Mouse (Mus musculus) limb, embryonic 10.5 days (tissue): ENCODE measurements around the gene Tas2r106. TPM values are rescaled to one million over a fixed set of nuclear protein-coding genes. Genes with fewer than 3 reads are reported as not detected.

Experiments
- DNase-seq: peaks from one replicate; pipeline ENCODE4 v3.0.0-alpha.2; 2017; ENCODE audit warnings: low spot score
- H3K27ac ChIP-seq: fragments of 300-500 bp; sonication (generic); 2 replicates; pipeline ENCODE4 v1.5.1; 2016; ENCODE audit warnings: mild to moderate bottlenecking
- H3K27me3 ChIP-seq: fragments of 300-500 bp; sonication (generic); 2 replicates; pipeline ENCODE4 v1.6.1; 2016; ENCODE audit warnings: low read depth, mild to moderate bottlenecking; ENCODE audit not compliant: poor library complexity, severe bottlenecking
- H3K36me3 ChIP-seq: fragments of 300-500 bp; sonication (generic); 2 replicates; pipeline ENCODE4 v1.6.1; 2016; ENCODE audit warnings: mild to moderate bottlenecking, moderate library complexity
- H3K4me1 ChIP-seq: fragments of 300-500 bp; sonication (generic); 2 replicates; pipeline ENCODE4 v1.6.1; 2016
- H3K4me3 ChIP-seq: fragments of 300-500 bp; sonication (generic); 2 replicates; pipeline ENCODE4 v1.5.1; 2016; ENCODE audit warnings: mild to moderate bottlenecking, moderate library complexity
- H3K9me3 ChIP-seq: fragments of 300-500 bp; sonication (generic); replicated peaks from 2 replicates; pipeline ENCODE4 v1.6.1; 2016; ENCODE audit warnings: mild to moderate bottlenecking
- WGBS: fragments of 180-500 bp; shearing (Covaris S2); methylation state at CpG from one replicate; pipeline ENCODE4 v1.1.7; 2016; 5-methylcytosine and 5-hydroxymethylcytosine counted together
- polyA plus RNA-seq: library from polyadenylated mRNA; unstranded; fragments of >200 nt; fragmentation: Nextera tagmentation; extraction: Ambion mirVana; gene quantifications from 2 replicates; pipeline ENCODE4 v1.2.1, GENCODE M21; 2016

The Tas2r106 gene
- polyA plus RNA-seq: not detected in 2 replicates

DNA sequence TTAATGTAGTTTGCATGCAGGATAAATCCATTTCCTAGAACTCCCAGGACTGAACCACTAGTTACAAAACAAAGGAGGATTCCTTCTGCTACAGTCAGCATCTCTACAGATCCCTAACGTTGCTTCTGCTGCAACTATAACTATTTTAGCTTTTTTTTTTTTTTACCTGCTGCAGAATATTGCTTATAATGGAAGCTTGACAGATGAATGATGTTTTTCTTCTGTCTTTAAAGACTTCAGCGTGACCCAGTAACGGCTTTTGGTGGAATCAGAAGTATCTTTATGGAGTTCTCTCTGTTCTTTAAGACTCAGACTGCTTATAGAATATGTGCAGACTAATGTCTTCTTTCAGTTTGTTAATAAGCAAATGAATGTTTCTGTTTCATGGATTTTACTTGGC lies at the start of gene Tas2r106:
TSS of gene Tas2r106 (minus strand) at position 101 of the 400 bp plus-strand sequence.
- H3K4me1 ChIP-seq: no peaks in the 10 kb centered on the region
- DNase-seq: no peak
- H3K27me3 ChIP-seq: no peaks in the 10 kb centered on the region
- no peak within 1 kb of the TSS for H3K4me3 ChIP-seq
- no peak within 1 kb of the TSS for H3K27ac ChIP-seq
- H3K36me3 ChIP-seq: no peaks in the 10 kb centered on the region
- 86% methylated on average over 3 of the region's 3 CpGs for WGBS
- 0 out of 2 replicates have a peak, but pooled peaks cover 2% of the 10 kb centered on the region for H3K9me3 ChIP-seq

DNA sequence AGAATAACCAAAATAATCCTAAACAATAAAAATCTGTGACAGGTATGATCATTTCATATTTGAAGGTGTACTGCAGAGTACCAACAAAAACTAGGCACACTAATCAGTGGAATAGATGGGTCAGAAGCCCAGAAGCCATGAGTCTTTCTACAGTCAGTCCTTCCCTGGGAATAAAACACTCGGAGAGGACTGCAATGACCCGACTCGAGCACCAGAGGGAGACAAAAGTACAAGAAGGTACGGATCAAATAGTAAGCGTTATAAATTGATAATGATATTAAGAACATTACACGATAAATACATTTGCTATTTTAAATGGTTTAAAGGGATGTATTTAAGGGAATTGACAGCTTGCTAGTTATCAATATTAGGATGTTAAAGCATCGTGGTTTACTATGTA lies 34.1 kb upstream of the Tas2r106 start:
- H3K9me3 ChIP-seq: peaks cover 6% of the 10 kb centered on the region; the same call in 1 of the 2 replicates
- H3K4me3 ChIP-seq: no peak overlapping the region
- no peak for DNase-seq
- H3K36me3 ChIP-seq: no peaks in the 10 kb centered on the region
- 48% methylated on average over 7 of the region's 7 CpGs for WGBS
- no peaks in the 10 kb centered on the region for H3K4me1 ChIP-seq
- H3K27ac ChIP-seq: no peak overlapping the region
- no peaks in the 10 kb centered on the region for H3K27me3 ChIP-seq

DNA sequence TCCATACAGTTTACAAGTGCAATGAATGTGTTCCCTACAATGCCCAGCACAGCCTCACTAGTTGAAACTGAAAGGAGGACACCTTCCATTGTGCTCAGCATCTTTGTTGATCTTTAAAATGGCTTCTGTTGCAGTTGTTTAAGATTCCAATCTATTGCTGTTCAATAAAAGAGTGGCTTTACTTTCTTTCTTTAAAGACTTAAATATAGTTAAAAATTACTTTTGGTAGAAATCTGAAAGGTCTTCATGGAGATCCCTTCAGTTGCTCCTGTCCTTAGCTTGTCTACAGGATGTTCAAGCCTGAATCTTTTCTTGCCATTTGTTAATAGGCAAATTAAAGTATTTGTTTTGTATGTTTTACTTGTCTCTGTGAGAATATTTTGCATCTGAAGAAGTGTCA lies 11.3 kb upstream of the Tas2r106 start, which contains the start of gene Tas2r114:
TSS of gene Tas2r114 (minus strand) at position 101 of the 400 bp plus-strand sequence.
- no peak within 1 kb of the TSS for H3K27ac ChIP-seq
- H3K4me1 ChIP-seq: no peaks in the 10 kb centered on the region
- no peaks in the 10 kb centered on the region for H3K27me3 ChIP-seq
- no peak within 1 kb of the TSS for H3K4me3 ChIP-seq
- H3K9me3 ChIP-seq: no peaks in the 10 kb centered on the region; the same call in 1 of the 2 replicates
- DNase-seq: no peak
- no peaks in the 10 kb centered on the region for H3K36me3 ChIP-seq

DNA sequence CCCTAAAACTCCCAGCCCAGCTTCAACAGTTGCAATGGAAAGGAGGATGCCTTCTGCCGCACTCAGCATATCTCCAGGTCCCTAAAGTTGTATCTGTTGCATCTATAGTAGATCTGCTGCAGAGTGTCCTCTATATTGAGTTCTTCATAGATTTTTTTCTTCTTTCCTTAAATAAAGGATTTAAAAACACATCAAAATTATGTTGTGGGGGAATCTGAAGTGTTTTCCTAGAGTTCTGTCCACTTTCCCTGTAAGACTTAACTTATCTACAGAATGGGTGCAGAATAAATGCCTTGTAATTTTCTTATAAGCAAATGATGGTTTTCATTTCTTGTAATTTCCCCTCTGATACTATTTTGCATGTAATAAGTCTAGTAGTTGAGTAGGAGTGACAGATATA lies 8.7 kb upstream of the Tas2r106 start, which contains the start of gene Tas2r105:
TSS of gene Tas2r105 (minus strand) at position 101 of the 400 bp plus-strand sequence.
- H3K4me3 ChIP-seq: no peak within 1 kb of the TSS
- no peaks in the 10 kb centered on the region for H3K4me1 ChIP-seq
- no peaks in the 10 kb centered on the region for H3K36me3 ChIP-seq
- no peak for DNase-seq
- no peak within 1 kb of the TSS for H3K27ac ChIP-seq
- 84% methylated on average over 1 of the region's 1 CpGs for WGBS
- no peaks in the 10 kb centered on the region; the same call in 1 of the 2 replicates for H3K9me3 ChIP-seq
- H3K27me3 ChIP-seq: no peaks in the 10 kb centered on the region

DNA sequence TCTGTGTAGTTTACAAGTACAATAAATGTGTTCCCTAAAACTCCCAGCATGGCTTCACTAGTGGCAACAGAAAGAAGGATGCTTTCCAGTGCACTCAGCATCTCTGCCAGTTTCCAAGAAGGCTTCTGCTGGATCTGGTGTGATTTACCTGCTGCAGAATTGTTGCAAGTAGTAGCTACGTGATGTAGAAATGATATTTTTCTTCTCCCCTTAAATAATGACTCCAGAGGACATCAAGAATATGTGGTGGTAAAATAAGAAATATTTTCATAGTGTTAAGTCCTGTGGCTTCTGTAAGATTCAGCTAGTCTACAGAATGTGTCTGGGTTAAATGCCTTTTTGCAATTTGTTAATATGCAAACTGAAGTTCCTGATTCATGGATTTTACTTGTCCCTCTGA lies 7.0 kb upstream of the Tas2r106 start, which contains the start of gene Tas2r104:
TSS of gene Tas2r104 (minus strand) at position 101 of the 400 bp plus-strand sequence.
- Histone ChIP-seq H3K27ac (no peak within 1 kb of the TSS), H3K36me3 (no peaks in the 10 kb centered on the region), H3K4me3 (no peak within 1 kb of the TSS), H3K4me1 (no peaks in the 10 kb centered on the region), H3K27me3 (no peaks in the 10 kb centered on the region), H3K9me3 (no peaks in the 10 kb centered on the region)
- no peak for DNase-seq
- WGBS: 83% methylated on average over 1 of the region's 1 CpGs

DNA sequence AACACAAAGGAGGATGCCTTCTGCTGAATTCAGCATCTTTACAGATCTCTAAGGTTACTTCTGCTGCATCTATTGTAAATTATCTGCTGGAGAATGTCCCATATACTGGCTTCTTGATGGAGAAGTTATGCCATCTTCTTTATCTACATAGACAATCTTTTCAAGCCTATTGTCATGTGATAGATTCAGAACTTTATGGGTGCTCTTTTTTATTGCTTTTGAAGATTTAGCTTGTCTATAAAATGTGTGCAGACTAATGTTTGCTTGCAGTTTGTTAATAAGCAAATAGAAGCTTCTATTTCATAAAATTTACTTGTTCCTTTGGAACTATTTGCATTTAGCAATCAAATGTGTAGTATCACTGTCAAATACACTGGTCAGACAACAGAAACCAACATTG lies 18.6 kb downstream of the Tas2r106 start, which contains the start of gene Tas2r107:
TSS of gene Tas2r107 (minus strand) at position 101 of the 400 bp plus-strand sequence.
- DNase-seq: no peak
- Histone ChIP-seq H3K9me3 (no peaks in the 10 kb centered on the region), H3K27me3 (no peaks in the 10 kb centered on the region), H3K36me3 (no peaks in the 10 kb centered on the region), H3K4me1 (no peaks in the 10 kb centered on the region), H3K4me3 (no peak within 1 kb of the TSS), H3K27ac (no peak within 1 kb of the TSS)

DNA sequence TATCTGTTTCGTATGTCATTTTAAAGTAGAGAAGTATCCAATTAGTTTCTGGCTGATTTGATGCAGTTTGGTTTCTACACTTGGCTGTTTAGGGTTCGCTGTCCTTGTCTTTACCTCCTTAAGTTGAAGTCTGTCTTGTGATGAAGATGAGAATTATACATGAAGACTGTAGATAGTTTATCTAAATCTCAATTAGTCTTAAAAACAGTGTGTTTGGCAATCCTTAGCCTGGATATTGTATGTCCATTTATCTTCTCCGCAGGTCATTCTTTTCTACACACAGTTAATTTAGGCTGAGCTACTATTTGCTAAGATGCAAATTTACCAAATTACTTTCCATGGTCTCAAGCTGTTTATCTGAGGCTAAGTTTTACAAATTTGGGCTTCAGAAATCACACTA lies 47.9 kb downstream of the Tas2r106 start, which contains the start of gene Tas2r130:
TSS of gene Tas2r130 (minus strand) at position 101 of the 400 bp plus-strand sequence.
- Histone ChIP-seq H3K27me3 (no peaks in the 10 kb centered on the region), H3K9me3 (no peaks in the 10 kb centered on the region), H3K4me1 (no peaks in the 10 kb centered on the region), H3K36me3 (no peaks in the 10 kb centered on the region), H3K27ac (no peak within 1 kb of the TSS), H3K4me3 (no peak within 1 kb of the TSS)
- no peak for DNase-seq
- WGBS: 86% methylated on average over 3 of the region's 3 CpGs

Other genes with a start within 250 kb of the Tas2r106 start
- gene 5430401F13Rik, start 192.5 kb downstream of the Tas2r106 start, polyA plus RNA-seq: not detected in 2 replicates
- gene Gm6619, start 192.5 kb downstream of the Tas2r106 start, polyA plus RNA-seq: not detected in 2 replicates
- gene Tas2r130, start 48.0 kb downstream of the Tas2r106 start, polyA plus RNA-seq: not detected in 2 replicates
- not detected in 2 replicates for gene Tas2r107, start 18.7 kb downstream of the Tas2r106 start, polyA plus RNA-seq
- gene Tas2r104, start 6.9 kb upstream of the Tas2r106 start, polyA plus RNA-seq: not detected in 2 replicates
- not detected in 2 replicates for gene Tas2r105, start 8.6 kb upstream of the Tas2r106 start, polyA plus RNA-seq
- gene Tas2r114, start 11.2 kb upstream of the Tas2r106 start, polyA plus RNA-seq: not detected in 2 replicates